Mouse (Mus musculus): ENCODE data around the gene Vwa5b1. TPM values are rescaled to one million over a fixed set of nuclear protein-coding genes. Genes with fewer than 3 reads are reported as not detected.

Vwa5b1 gene
- polyA plus RNA-seq, 1 experiment = 0.08 TPM

- Histone ChIP-seq H3K36me3 (ENCODE audit: control insufficient read depth, insufficient read depth, low read length) (no peaks in the 10 kb centered on the region), H3K27ac (ENCODE audit: control insufficient read depth, insufficient read depth, low read length) (no peak overlapping the region), H3K4me3 (ENCODE audit: control insufficient read depth, insufficient read depth, low read length) (no peak overlapping the region), H3K27me3 (ENCODE audit: control insufficient read depth, insufficient read depth, low read length) (no peaks in the 10 kb centered on the region), H3K4me1 (replicated peaks; ENCODE audit: control insufficient read depth, insufficient read depth, low read length) (no peaks in the 10 kb centered on the region)
- TF ChIP-seq CTCF (IDR thresholded peaks at IDR 0.05; ENCODE audit: borderline replicate concordance, control insufficient read depth, extremely low read depth, insufficient read depth, low read length, poor library complexity) (no peak), POLR2A (IDR thresholded peaks at IDR 0.05; ENCODE audit: control insufficient read depth, extremely low read depth, insufficient read depth, low read length, poor library complexity) (no peak)
- DNase-seq = no peak
- WGBS = 87% methylated on average over 12 of the region's 12 CpGs
Measured at GRCm38 (mm10) chr4:138596391-138597130, 39.1 kb downstream of the Vwa5b1 start.

- DNase-seq = no peak
- Histone ChIP-seq H3K4me3 (ENCODE audit: control insufficient read depth, insufficient read depth, low read length) (no peak overlapping the region), H3K27ac (ENCODE audit: control insufficient read depth, insufficient read depth, low read length) (no peak overlapping the region), H3K27me3 (ENCODE audit: control insufficient read depth, insufficient read depth, low read length) (no peaks in the 10 kb centered on the region), H3K4me1 (replicated peaks; ENCODE audit: control insufficient read depth, insufficient read depth, low read length) (no peaks in the 10 kb centered on the region), H3K36me3 (ENCODE audit: control insufficient read depth, insufficient read depth, low read length) (no peaks in the 10 kb centered on the region)
- TF ChIP-seq CTCF (IDR thresholded peaks at IDR 0.05; ENCODE audit: borderline replicate concordance, control insufficient read depth, extremely low read depth, insufficient read depth, low read length, poor library complexity) (no peak), POLR2A (IDR thresholded peaks at IDR 0.05; ENCODE audit: control insufficient read depth, extremely low read depth, insufficient read depth, low read length, poor library complexity) (no peak)
Measured at GRCm38 (mm10) chr4:138584946-138585345, 50.7 kb downstream of the Vwa5b1 start.

GRCm38 (mm10) chr4:138582446-138582845 is 53.2 kb downstream of the Vwa5b1 start:
- no peak overlapping the region for H3K4me3 ChIP-seq (ENCODE audit: control insufficient read depth, insufficient read depth, low read length)
- no peaks in the 10 kb centered on the region for H3K36me3 ChIP-seq (ENCODE audit: control insufficient read depth, insufficient read depth, low read length)
- no peak overlapping the region for H3K27ac ChIP-seq (ENCODE audit: control insufficient read depth, insufficient read depth, low read length)
- TF ChIP-seq POLR2A (IDR thresholded peaks at IDR 0.05; ENCODE audit: control insufficient read depth, extremely low read depth, insufficient read depth, low read length, poor library complexity) (no peak), CTCF (IDR thresholded peaks at IDR 0.05; ENCODE audit: borderline replicate concordance, control insufficient read depth, extremely low read depth, insufficient read depth, low read length, poor library complexity) (no peak)
- no peaks in the 10 kb centered on the region for H3K27me3 ChIP-seq (ENCODE audit: control insufficient read depth, insufficient read depth, low read length)
- WGBS = 81% methylated on average over 4 of the region's 4 CpGs
- H3K4me1 ChIP-seq (replicated peaks; ENCODE audit: control insufficient read depth, insufficient read depth, low read length) = no peaks in the 10 kb centered on the region
- no peak for DNase-seq

- H3K4me1 ChIP-seq (replicated peaks; ENCODE audit: control insufficient read depth, insufficient read depth, low read length) = no peaks in the 10 kb centered on the region
- TF ChIP-seq CTCF (IDR thresholded peaks at IDR 0.05; ENCODE audit: borderline replicate concordance, control insufficient read depth, extremely low read depth, insufficient read depth, low read length, poor library complexity) (no peak), POLR2A (IDR thresholded peaks at IDR 0.05; ENCODE audit: control insufficient read depth, extremely low read depth, insufficient read depth, low read length, poor library complexity) (no peak)
- no peaks in the 10 kb centered on the region for H3K27me3 ChIP-seq (ENCODE audit: control insufficient read depth, insufficient read depth, low read length)
- H3K36me3 ChIP-seq (ENCODE audit: control insufficient read depth, insufficient read depth, low read length) = no peaks in the 10 kb centered on the region
- no peak for DNase-seq
- 73% methylated on average over 19 of the region's 19 CpGs for WGBS
- no peak overlapping the region for H3K27ac ChIP-seq (ENCODE audit: control insufficient read depth, insufficient read depth, low read length)
- no peak overlapping the region for H3K4me3 ChIP-seq (ENCODE audit: control insufficient read depth, insufficient read depth, low read length)
Measured at GRCm38 (mm10) chr4:138578406-138578805, 57.3 kb downstream of the Vwa5b1 start.

DNA sequence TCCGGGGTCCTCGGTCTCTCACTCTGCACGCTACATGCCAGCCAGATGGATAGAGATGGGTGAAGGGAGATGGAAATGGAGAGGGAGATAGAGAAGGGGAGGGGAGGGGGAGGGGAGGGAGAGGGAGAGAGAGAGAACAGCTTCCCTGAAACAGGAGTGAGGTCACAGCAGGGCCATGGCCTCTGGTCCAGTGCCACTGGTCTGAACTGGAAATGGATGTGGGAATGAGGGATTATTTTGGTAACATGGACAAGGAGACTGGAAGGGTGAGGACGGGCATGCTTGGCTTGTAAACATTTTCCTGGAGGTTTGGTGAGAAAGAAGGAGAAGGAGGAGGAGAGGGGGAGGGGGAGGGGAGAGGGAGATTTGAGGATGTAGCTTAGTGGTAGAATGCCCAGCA is 59.0 kb downstream of the Vwa5b1 start:
- no peak for DNase-seq
- WGBS = 94% methylated on average over 3 of the region's 4 CpGs
- H3K27me3 ChIP-seq (ENCODE audit: control insufficient read depth, insufficient read depth, low read length) = no peaks in the 10 kb centered on the region
- no peak overlapping the region for H3K4me3 ChIP-seq (ENCODE audit: control insufficient read depth, insufficient read depth, low read length)
- H3K27ac ChIP-seq (ENCODE audit: control insufficient read depth, insufficient read depth, low read length) = no peak overlapping the region
- H3K4me1 ChIP-seq (replicated peaks; ENCODE audit: control insufficient read depth, insufficient read depth, low read length) = no peaks in the 10 kb centered on the region
- H3K36me3 ChIP-seq (ENCODE audit: control insufficient read depth, insufficient read depth, low read length) = no peaks in the 10 kb centered on the region
- TF ChIP-seq POLR2A (IDR thresholded peaks at IDR 0.05; ENCODE audit: control insufficient read depth, extremely low read depth, insufficient read depth, low read length, poor library complexity) = no peak
- TF ChIP-seq CTCF (IDR thresholded peaks at IDR 0.05; ENCODE audit: borderline replicate concordance, control insufficient read depth, extremely low read depth, insufficient read depth, low read length, poor library complexity) = no peak

DNA sequence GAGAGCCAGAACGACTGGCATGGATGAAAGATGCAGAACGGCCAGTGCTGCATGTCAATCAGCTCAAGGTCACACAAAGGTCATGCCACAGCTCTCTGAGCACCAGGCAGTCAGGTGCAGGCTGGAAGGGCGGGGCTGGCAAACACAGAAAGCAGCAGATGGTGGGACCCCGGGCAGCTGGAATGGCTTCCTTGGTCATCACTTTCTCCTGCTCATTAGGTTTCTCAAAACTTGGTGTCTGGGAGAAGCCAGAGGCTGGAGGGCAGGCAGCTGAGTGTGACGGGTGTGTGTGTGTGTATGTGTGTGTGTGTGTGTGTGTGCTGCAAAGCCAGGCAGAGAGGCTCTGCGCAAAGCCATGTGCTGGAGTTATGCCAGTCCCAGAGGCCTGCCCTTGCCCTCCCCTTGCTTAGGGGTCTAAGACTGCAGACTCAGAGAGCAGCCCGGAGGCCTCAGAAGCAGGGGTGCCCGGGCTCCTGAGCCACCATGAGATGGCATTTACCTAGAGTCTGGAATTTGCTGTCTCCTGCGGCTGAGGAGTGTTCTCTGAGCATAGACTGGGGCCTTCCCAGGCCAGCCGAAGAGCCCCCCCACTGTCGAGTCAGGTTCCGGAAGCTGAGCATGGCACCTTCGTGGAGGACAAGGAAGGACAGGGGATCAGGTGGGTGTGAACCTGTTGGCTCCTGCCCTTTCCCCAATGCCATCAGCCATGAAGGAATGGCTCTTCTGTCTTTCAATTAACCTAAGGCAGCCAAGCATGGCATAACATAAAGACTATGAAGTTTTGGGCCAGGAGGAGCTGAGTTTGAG is 60.7 kb downstream of the Vwa5b1 start:
- DNase-seq = no peak
- no peaks in the 10 kb centered on the region for H3K27me3 ChIP-seq (ENCODE audit: control insufficient read depth, insufficient read depth, low read length)
- no peaks in the 10 kb centered on the region for H3K4me1 ChIP-seq (replicated peaks; ENCODE audit: control insufficient read depth, insufficient read depth, low read length)
- H3K4me3 ChIP-seq (ENCODE audit: control insufficient read depth, insufficient read depth, low read length) = no peak overlapping the region
- H3K27ac ChIP-seq (ENCODE audit: control insufficient read depth, insufficient read depth, low read length) = no peak overlapping the region
- no peaks in the 10 kb centered on the region for H3K36me3 ChIP-seq (ENCODE audit: control insufficient read depth, insufficient read depth, low read length)
- no peak for TF ChIP-seq POLR2A (IDR thresholded peaks at IDR 0.05; ENCODE audit: control insufficient read depth, extremely low read depth, insufficient read depth, low read length, poor library complexity)
- TF ChIP-seq CTCF (IDR thresholded peaks at IDR 0.05; ENCODE audit: borderline replicate concordance, control insufficient read depth, extremely low read depth, insufficient read depth, low read length, poor library complexity) = no peak
- WGBS = 77% methylated on average over 13 of the region's 13 CpGs
